Mouse (Mus musculus) intestine, embryonic 15.5 days (tissue): ENCODE measurements around the gene H2-Ke6. TPM values are rescaled to one million over a fixed set of nuclear protein-coding genes. Genes with fewer than 3 reads are reported as not detected.
"Not testable (repeated sequence)": the region's sequence is repeated elsewhere in the genome, so short reads cannot be mapped to it uniquely, and the experiment has no call there.

Source experiments
- ATAC-seq: fragments of 200-750 bp; cut with Nextera tagmentation; 2 replicates; pipeline ENCODE4 v1.8.0; 2017; ENCODE audit warnings: moderate TSS enrichment, moderate library complexity
- H3K27ac ChIP-seq: fragments of 300-500 bp; sonication (generic); 2 replicates; pipeline ENCODE4 v1.5.1; 2015; ENCODE audit warnings: mild to moderate bottlenecking, inconsistent platforms
- H3K27me3 ChIP-seq: fragments of 300-500 bp; sonication (generic); replicated peaks from 2 replicates; pipeline ENCODE4 v1.6.1; 2015; ENCODE audit warnings: inconsistent platforms
- H3K36me3 ChIP-seq: fragments of 300-500 bp; sonication (generic); 2 replicates; pipeline ENCODE4 v1.6.1; 2015; ENCODE audit warnings: inconsistent platforms
- H3K4me1 ChIP-seq: fragments of 300-500 bp; sonication (generic); replicated peaks from 2 replicates; pipeline ENCODE4 v1.6.1; 2015; ENCODE audit warnings: inconsistent platforms
- H3K4me2 ChIP-seq: fragments of 300-500 bp; sonication (generic); replicated peaks from 2 replicates; pipeline ENCODE4 v1.6.1; 2015; ENCODE audit warnings: mild to moderate bottlenecking, inconsistent platforms
- H3K4me3 ChIP-seq: fragments of 300-500 bp; sonication (generic); replicated peaks from 2 replicates; pipeline ENCODE4 v1.5.1; 2015; ENCODE audit warnings: inconsistent platforms
- H3K9ac ChIP-seq: fragments of 300-500 bp; sonication (generic); 2 replicates; pipeline ENCODE4 v1.6.1; 2015; ENCODE audit warnings: inconsistent platforms
- H3K9me3 ChIP-seq: fragments of 300-500 bp; sonication (generic); 2 replicates; pipeline ENCODE4 v1.6.1; 2016; ENCODE audit warnings: inconsistent platforms
- WGBS: fragments of 180-500 bp; shearing (Covaris S2); methylation state at CpG from one replicate; pipeline ENCODE4 v1.1.7; 2015; 5-methylcytosine and 5-hydroxymethylcytosine counted together
- microRNA counts: library from miRNA; unstranded; fragments of <30 nt; microRNA quantifications from one replicate; lab custom pipeline; 2016
- polyA plus RNA-seq: library from polyadenylated mRNA; unstranded; fragments of >200 nt; fragmentation: Nextera tagmentation; extraction: Ambion mirVana; gene quantifications from 2 replicates; pipeline ENCODE4 v1.2.1, GENCODE M21; 2015

H2-Ke6 gene
- polyA plus RNA-seq, 1 experiment from 2014 or later, result 51.5 TPM

GRCm38 (mm10) chr17:33981192-33981909, 46.5 kb downstream of the H2-Ke6 start:
- under 1% methylated on average over 27 of the region's 27 CpGs for WGBS
- not testable (repeated sequence) for H3K4me1 ChIP-seq, H3K9me3 ChIP-seq, H3K36me3 ChIP-seq
- peak overlapping the region; percentile 64 for H3K9ac ChIP-seq
- H3K4me3 ChIP-seq, result peak overlapping the region; percentile 50
- peak; percentile 80 for ATAC-seq
- peak overlapping the region; percentile 80 for H3K4me2 ChIP-seq
- peak overlapping the region; percentile 90 for H3K27ac ChIP-seq
- H3K27me3 ChIP-seq, result peaks cover 19% of the 10 kb centered on the region

DNA sequence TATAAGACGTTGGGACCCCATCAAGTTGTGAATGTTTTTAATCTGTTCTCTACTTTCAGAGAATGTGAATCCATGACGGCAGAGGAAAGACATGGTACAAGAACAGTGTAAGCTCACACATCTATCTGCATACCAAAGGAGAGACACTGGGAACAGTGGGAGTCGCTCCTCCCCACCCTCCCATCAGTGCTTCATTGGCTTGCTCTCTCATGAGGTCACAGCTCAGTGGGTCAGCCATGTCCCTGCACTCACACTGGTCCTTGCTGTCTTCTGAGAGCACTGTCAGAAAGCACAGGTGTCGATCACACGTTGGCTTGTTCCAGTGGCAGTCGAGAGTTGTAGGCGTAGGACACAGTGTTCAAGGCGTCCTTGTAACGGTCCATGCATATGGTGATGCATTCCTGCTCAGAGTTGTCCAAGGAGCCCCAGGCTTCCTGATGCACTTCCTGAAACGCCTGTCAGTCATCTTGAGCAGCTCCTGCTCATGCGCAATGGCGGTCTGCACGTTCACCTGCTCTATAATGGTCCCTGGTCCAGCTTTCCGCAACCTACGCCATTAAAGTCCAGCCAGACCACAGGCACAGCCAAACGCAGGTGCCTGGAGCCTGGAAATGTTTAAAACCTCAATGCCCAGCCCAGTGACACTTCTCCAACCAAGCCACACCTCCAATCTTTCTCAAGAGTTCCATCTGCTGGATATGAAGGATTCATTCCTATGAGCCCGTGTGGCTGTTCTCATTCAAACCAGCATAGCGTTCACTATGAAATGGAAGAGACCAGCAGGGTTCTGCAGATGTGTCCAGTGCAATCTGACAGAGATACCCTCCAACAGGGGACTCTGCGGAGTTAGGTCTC, 47.5 kb downstream of the H2-Ke6 start:
- 74% methylated on average over 19 of the region's 19 CpGs for WGBS
- Histone ChIP-seq H3K36me3 (no peaks in the 10 kb centered on the region), H3K4me3 (no peak overlapping the region), H3K27ac (peak overlapping the region; percentile 58; the same call in 1 of the 2 replicates), H3K4me1 (peaks cover 9% of the 10 kb centered on the region), H3K9me3 (no peaks in the 10 kb centered on the region), H3K9ac (no peak overlapping the region), H3K27me3 (peaks cover 22% of the 10 kb centered on the region), H3K4me2 (peak overlapping the region; percentile 80)
- no peak for ATAC-seq

- Histone ChIP-seq H3K27ac (peak overlapping the region; percentile 71; the same call in 1 of the 2 replicates), H3K4me2 (no peak overlapping the region), H3K9ac (no peak overlapping the region), H3K27me3 (peaks cover 22% of the 10 kb centered on the region), H3K36me3 (no peaks in the 10 kb centered on the region), H3K9me3 (no peaks in the 10 kb centered on the region), H3K4me1 (peaks cover 9% of the 10 kb centered on the region), H3K4me3 (no peak overlapping the region)
- no peak for ATAC-seq
- WGBS, result 69% methylated on average over 6 of the region's 6 CpGs
Measured at GRCm38 (mm10) chr17:33979512-33980050, 48.3 kb downstream of the H2-Ke6 start.

- under 1% methylated on average over 17 of the region's 17 CpGs for WGBS
- Histone ChIP-seq H3K4me3 (peak overlapping the region; percentile 46), H3K27me3 (peaks cover 22% of the 10 kb centered on the region), H3K4me1 (peaks cover 9% of the 10 kb centered on the region), H3K9me3 (no peaks in the 10 kb centered on the region), H3K27ac (peak overlapping the region; percentile 71), H3K4me2 (peak overlapping the region; percentile 83), H3K9ac (peak overlapping the region; percentile 24; the same call in 1 of the 2 replicates), H3K36me3 (no peaks in the 10 kb centered on the region)
- peak; percentile 94 for ATAC-seq
Measured at GRCm38 (mm10) chr17:33978631-33979031, 49.2 kb downstream of the H2-Ke6 start.

DNA sequence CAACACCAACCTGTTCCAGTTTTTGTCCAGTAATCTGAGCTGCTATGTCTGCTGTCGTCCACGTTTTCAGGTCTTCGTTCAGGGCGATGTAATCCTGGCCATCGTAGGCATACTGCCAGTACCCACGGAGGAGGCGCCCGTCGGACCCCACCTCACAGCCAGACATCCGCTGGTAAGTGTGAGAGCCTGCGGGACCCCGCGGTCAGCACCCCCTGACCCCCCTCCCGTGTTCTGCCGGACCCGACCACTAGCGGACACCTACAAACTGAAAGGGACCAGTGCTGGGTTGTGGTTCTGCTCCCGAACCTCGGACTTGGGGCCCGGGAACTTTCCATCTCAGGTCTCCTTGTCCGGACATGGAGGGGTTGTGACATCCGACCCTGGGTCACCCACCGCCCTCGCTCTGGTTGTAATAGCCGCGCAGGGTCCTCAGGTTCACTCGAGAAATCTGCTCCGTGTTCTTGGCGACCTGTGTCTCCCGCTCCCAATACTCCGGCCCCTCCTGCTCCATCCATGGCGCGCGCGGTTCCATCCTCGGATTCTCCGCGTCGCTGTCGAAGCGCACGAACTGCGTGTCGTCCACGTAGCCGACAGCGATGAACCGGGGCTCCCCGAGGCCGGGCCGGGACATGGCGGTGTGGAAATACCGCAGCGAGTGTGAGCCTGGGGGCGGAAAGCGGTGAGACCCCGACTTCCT, 49.9 kb downstream of the H2-Ke6 start:
- H3K9me3 ChIP-seq, result no peaks in the 10 kb centered on the region
- peak; percentile 3; the same call in 1 of the 2 replicates for ATAC-seq
- peaks cover 9% of the 10 kb centered on the region for H3K4me1 ChIP-seq
- no peaks in the 10 kb centered on the region for H3K36me3 ChIP-seq
- H3K9ac ChIP-seq, result peak overlapping the region; percentile 24
- H3K4me2 ChIP-seq, result peak overlapping the region; percentile 83
- 2% methylated on average over 57 of the region's 57 CpGs for WGBS
- 0 out of 2 replicates have a peak overlapping the region, but pooled peaks have one; percentile 27 for H3K27ac ChIP-seq
- peak overlapping the region; percentile 46 for H3K4me3 ChIP-seq
- H3K27me3 ChIP-seq, result peaks cover 22% of the 10 kb centered on the region

MicroRNAs within 50 kb of the gene (microRNA counts, 519-probe panel; counts per million panel counts)
- 97.1 counts per million, percentile 29 among the panel's probes with 10 or more counts for microRNA mmu-miR-219 (lab: Ali Mortazavi, UCI)

Other genes with a start within 250 kb of the H2-Ke6 start
- gene Angptl4, start 246.2 kb downstream of the H2-Ke6 start, polyA plus RNA-seq, result 20.7 and 23.4 TPM in 2 replicates
- gene Kank3, start 217.5 kb downstream of the H2-Ke6 start, polyA plus RNA-seq, result 23.0 and 30.5 TPM in 2 replicates
- 1,025 and 1,054 TPM in 2 replicates for gene Rps28, start 203.5 kb downstream of the H2-Ke6 start, polyA plus RNA-seq
- 492 and 540 TPM in 2 replicates for gene Ndufa7, start 203.5 kb downstream of the H2-Ke6 start, polyA plus RNA-seq
- 53.3 and 61.3 TPM in 2 replicates for gene Cd320, start 185.0 kb downstream of the H2-Ke6 start, polyA plus RNA-seq
- not detected in 2 replicates for gene Gm7029, start 154.2 kb downstream of the H2-Ke6 start, polyA plus RNA-seq
- 5.7 and 7.1 TPM in 2 replicates for gene Kifc1, start 137.4 kb downstream of the H2-Ke6 start, polyA plus RNA-seq
- gene Platr17, start 122.9 kb downstream of the H2-Ke6 start, polyA plus RNA-seq, result 0.18 and 0.21 TPM in 2 replicates
- gene Daxx, start 118.6 kb downstream of the H2-Ke6 start, polyA plus RNA-seq, result 37.5 and 39.1 TPM in 2 replicates
- 35.6 and 39.3 TPM in 2 replicates for gene Tapbp, start 112.2 kb downstream of the H2-Ke6 start, polyA plus RNA-seq
- 14.4 and 16.2 TPM in 2 replicates for gene Zbtb22, start 112.2 kb downstream of the H2-Ke6 start, polyA plus RNA-seq
- gene Rgl2, start 98.5 kb downstream of the H2-Ke6 start, polyA plus RNA-seq, result 29.2 and 32.9 TPM in 2 replicates
- gene Pfdn6, start 87.7 kb downstream of the H2-Ke6 start, polyA plus RNA-seq, result 153 and 159 TPM in 2 replicates
- 37.1 and 38.5 TPM in 2 replicates for gene Wdr46, start 87.4 kb downstream of the H2-Ke6 start, polyA plus RNA-seq
- gene B3galt4, start 76.6 kb downstream of the H2-Ke6 start, polyA plus RNA-seq, result 9.8 TPM in 2 replicates
- gene Vps52, start 72.2 kb downstream of the H2-Ke6 start, polyA plus RNA-seq, result 44.0 and 47.4 TPM in 2 replicates
- 1,812 and 1,948 TPM in 2 replicates for gene Rps18, start 72.1 kb downstream of the H2-Ke6 start, polyA plus RNA-seq
- 190 and 264 TPM in 2 replicates for gene H2-K1, start 27.7 kb downstream of the H2-Ke6 start, polyA plus RNA-seq
- gene Ring1, start 3.4 kb downstream of the H2-Ke6 start, polyA plus RNA-seq, result 16.8 and 18.2 TPM in 2 replicates
- 151 and 172 TPM in 2 replicates for gene Slc39a7, start 3.6 kb upstream of the H2-Ke6 start, polyA plus RNA-seq
- 41.8 and 45.0 TPM in 2 replicates for gene Rxrb, start 3.8 kb upstream of the H2-Ke6 start, polyA plus RNA-seq
- 0.90 and 1.0 TPM in 2 replicates for gene Col11a2, start 11.4 kb upstream of the H2-Ke6 start, polyA plus RNA-seq
- gene H2-Oa, start 64.3 kb upstream of the H2-Ke6 start, polyA plus RNA-seq, result 0.66 and 0.85 TPM in 2 replicates
- 11.3 and 13.4 TPM in 2 replicates for gene H2-DMa, start 91.5 kb upstream of the H2-Ke6 start, polyA plus RNA-seq
- 88.2 and 90.7 TPM in 2 replicates for gene Brd2, start 94.6 kb upstream of the H2-Ke6 start, polyA plus RNA-seq
- gene H2-DMb2, start 115.2 kb upstream of the H2-Ke6 start, polyA plus RNA-seq, result 0.68 and 0.83 TPM in 2 replicates
- gene H2-DMb1, start 125.0 kb upstream of the H2-Ke6 start, polyA plus RNA-seq, result 3.2 TPM in 2 replicates
- gene Tap1, start 159.5 kb upstream of the H2-Ke6 start, polyA plus RNA-seq, result 6.2 and 6.9 TPM in 2 replicates
- gene Psmb9, start 159.7 kb upstream of the H2-Ke6 start, polyA plus RNA-seq, result 9.3 and 9.4 TPM in 2 replicates
- 15.5 and 16.9 TPM in 2 replicates for gene Psmb8, start 169.7 kb upstream of the H2-Ke6 start, polyA plus RNA-seq
- 5.3 and 5.6 TPM in 2 replicates for gene Tap2, start 175.5 kb upstream of the H2-Ke6 start, polyA plus RNA-seq
- 0.06 and 0.13 TPM in 2 replicates for gene H2-Ob, start 210.8 kb upstream of the H2-Ke6 start, polyA plus RNA-seq
- gene H2-Ab1, start 229.6 kb upstream of the H2-Ke6 start, polyA plus RNA-seq, result 17.1 and 21.4 TPM in 2 replicates